Mouse (Mus musculus) myocyte (in vitro differentiated cells): Measurements from ENCODE around the gene Anks4b. TPM values are rescaled to one million over a fixed set of nuclear protein-coding genes. Genes with fewer than 3 reads are reported as not detected.

Source experiments
- H3K27me3 ChIP-seq: one replicate; pipeline ENCODE4 v1.6.1; 2011; ENCODE audit not compliant: control insufficient read depth, insufficient read depth, insufficient read length
- H3K36me3 ChIP-seq: one replicate; pipeline ENCODE4 v1.6.1; 2011; ENCODE audit not compliant: control insufficient read depth, insufficient read depth
- H3K4me2 ChIP-seq: one replicate; pipeline ENCODE4 v1.6.1; 2011; ENCODE audit warnings: low read depth, control low read depth
- H3K4me3 ChIP-seq: one replicate; pipeline ENCODE4 v1.5.1; 2011; ENCODE audit warnings: mild to moderate bottlenecking, control low read depth, moderate library complexity
- H3K79me2 ChIP-seq: one replicate; pipeline ENCODE4 v1.6.1; 2011; ENCODE audit not compliant: control insufficient read depth, insufficient read depth
- H3ac ChIP-seq: one replicate; pipeline ENCODE4 v1.6.1; 2011; ENCODE audit not compliant: control insufficient read depth, insufficient read length
- CEBPB ChIP-seq: IDR thresholded peaks from 2 replicates; pipeline ENCODE4 v1.6.1; 2011; ENCODE audit warnings: mild to moderate bottlenecking, moderate library complexity; ENCODE audit not compliant: poor library complexity, insufficient read depth, severe bottlenecking
- E2F4 ChIP-seq: IDR thresholded peaks from one replicate; pipeline ENCODE4 v1.6.1; 2011; ENCODE audit warnings: mild to moderate bottlenecking, control low read depth, moderate library complexity; ENCODE audit not compliant: insufficient read depth
- MAX ChIP-seq: IDR thresholded peaks from one replicate; pipeline ENCODE4 v1.6.1; 2011; ENCODE audit warnings: low read depth, mild to moderate bottlenecking, control low read depth
- MYOD1 ChIP-seq, 3 experiments: IDR thresholded peaks; one replicate each; pipeline ENCODE4 v1.6.1; 2011; ENCODE audit warnings: control low read depth in 2 of 3, low read depth in 2 of 3, mild to moderate bottlenecking in 2 of 3, moderate library complexity in 1 of 3; ENCODE audit not compliant: insufficient read length in 2 of 3, control insufficient read depth in 1 of 3
- MYOG ChIP-seq, 3 experiments: IDR thresholded peaks; one replicate each; pipeline ENCODE4 v1.6.1; 2011; ENCODE audit warnings: control low read depth in 2 of 3, low read depth in 2 of 3, mild to moderate bottlenecking in 2 of 3; ENCODE audit not compliant: insufficient read length in 2 of 3, control insufficient read depth in 1 of 3, insufficient read depth in 1 of 3
- POLR2A ChIP-seq: IDR thresholded peaks from one replicate; pipeline ENCODE4 v1.6.1; 2011; ENCODE audit warnings: low read depth, mild to moderate bottlenecking, control low read depth, moderate library complexity; ENCODE audit not compliant: insufficient read length
- POLR2AphosphoS2 ChIP-seq: IDR thresholded peaks from one replicate; pipeline ENCODE4 v1.6.1; 2011; ENCODE audit warnings: low read depth, control low read depth; ENCODE audit not compliant: insufficient read length
- REST ChIP-seq: IDR thresholded peaks from one replicate; pipeline ENCODE4 v1.6.1; 2011; ENCODE audit warnings: mild to moderate bottlenecking, control low read depth, moderate library complexity; ENCODE audit not compliant: insufficient read depth, insufficient read length
- SRF ChIP-seq: IDR thresholded peaks from one replicate; pipeline ENCODE4 v1.6.1; 2011; ENCODE audit warnings: low read depth; ENCODE audit not compliant: control insufficient read depth, insufficient read length
- TCF12 ChIP-seq: IDR thresholded peaks from one replicate; pipeline ENCODE4 v1.6.1; 2011; ENCODE audit warnings: mild to moderate bottlenecking, control low read depth; ENCODE audit not compliant: poor library complexity, insufficient read depth, severe bottlenecking
- TCF3 ChIP-seq: IDR thresholded peaks from one replicate; pipeline ENCODE4 v1.6.1; 2011; ENCODE audit warnings: low read depth, control low read depth; ENCODE audit not compliant: insufficient read length
- USF1 ChIP-seq: IDR thresholded peaks from one replicate; pipeline ENCODE4 v1.6.1; 2011; ENCODE audit warnings: low read depth, mild to moderate bottlenecking, control low read depth, moderate library complexity
- polyA plus RNA-seq: library from polyadenylated mRNA; unstranded; fragments of >200 nt; fragmentation: generic; extraction: Trizol; gene quantifications from one replicate; pipeline ENCODE4 v1.2.1, GENCODE M21; 2012; ENCODE audit warnings: missing spikeins

The Anks4b gene
- polyA plus RNA-seq, 1 experiment, result not detected

- Histone ChIP-seq H3K4me2 (no peak overlapping the region), H3K27me3 (no peaks in the 10 kb centered on the region), H3K4me3 (no peak overlapping the region), H3K79me2 (no peaks in the 10 kb centered on the region), H3ac (no peak overlapping the region), H3K36me3 (no peaks in the 10 kb centered on the region)
- no peak for TF ChIP-seq E2F4
- peak in 2 of 3 experiments; percentile 1 to 7 for TF ChIP-seq MYOG (IDR thresholded peaks at IDR 0.05; ENCODE audit: control insufficient read depth in 1 of 3, insufficient read depth in 1 of 3, insufficient read length in 2 of 3, low read depth in 2 of 3)
- TF ChIP-seq MYOD1 (IDR thresholded peaks at IDR 0.05; ENCODE audit: control insufficient read depth in 1 of 3, insufficient read length in 2 of 3, low read depth in 2 of 3), result peak in 1 of 3 experiments; percentile 48
- no peak for TF ChIP-seq TCF3
These were observed 15.5 kb upstream of the Anks4b start for GRCm38 (mm10) chr7:120158121-120158613.

GRCm38 (mm10) chr7:120163581-120164251 is 9.9 kb upstream of the Anks4b start:
- no peak overlapping the region for H3K4me2 ChIP-seq
- H3K27me3 ChIP-seq, result no peaks in the 10 kb centered on the region
- no peaks in the 10 kb centered on the region for H3K36me3 ChIP-seq
- TF ChIP-seq MAX, result no peak
- TF ChIP-seq TCF12, result no peak
- TF ChIP-seq E2F4, result no peak
- TF ChIP-seq USF1, result no peak
- TF ChIP-seq SRF, result no peak
- no peak for TF ChIP-seq CEBPB
- TF ChIP-seq MYOD1 (IDR thresholded peaks at IDR 0.05; ENCODE audit: control insufficient read depth in 1 of 3, insufficient read length in 2 of 3, low read depth in 2 of 3), result no peak
- TF ChIP-seq MYOG (IDR thresholded peaks at IDR 0.05; ENCODE audit: control insufficient read depth in 1 of 3, insufficient read depth in 1 of 3, insufficient read length in 2 of 3, low read depth in 2 of 3), result no peak
- no peak for TF ChIP-seq POLR2AphosphoS2
- TF ChIP-seq TCF3, result no peak
- no peak for TF ChIP-seq REST
- no peak for TF ChIP-seq POLR2A
- H3K4me3 ChIP-seq, result no peak overlapping the region
- H3ac ChIP-seq, result no peak overlapping the region
- no peaks in the 10 kb centered on the region for H3K79me2 ChIP-seq

GRCm38 (mm10) chr7:120172188-120172700 is 1.4 kb upstream of the Anks4b start:
- Histone ChIP-seq H3K4me3 (no peak overlapping the region), H3ac (no peak overlapping the region), H3K79me2 (no peaks in the 10 kb centered on the region), H3K27me3 (no peaks in the 10 kb centered on the region), H3K36me3 (no peaks in the 10 kb centered on the region), H3K4me2 (no peak overlapping the region)
- TF ChIP-seq TCF12, result no peak
- TF ChIP-seq USF1, result no peak
- TF ChIP-seq MYOG (IDR thresholded peaks at IDR 0.05; ENCODE audit: control insufficient read depth in 1 of 3, insufficient read depth in 1 of 3, insufficient read length in 2 of 3, low read depth in 2 of 3), result no peak
- no peak for TF ChIP-seq POLR2A
- no peak for TF ChIP-seq MAX
- TF ChIP-seq REST, result no peak
- no peak for TF ChIP-seq SRF
- TF ChIP-seq E2F4, result no peak
- TF ChIP-seq TCF3, result no peak
- no peak for TF ChIP-seq POLR2AphosphoS2
- no peak for TF ChIP-seq MYOD1 (IDR thresholded peaks at IDR 0.05; ENCODE audit: control insufficient read depth in 1 of 3, insufficient read length in 2 of 3, low read depth in 2 of 3)
- no peak for TF ChIP-seq CEBPB

GRCm38 (mm10) chr7:120174723-120175504 is 1.3 kb downstream of the Anks4b start:
- Histone ChIP-seq H3ac (no peak overlapping the region), H3K4me3 (no peak overlapping the region), H3K27me3 (no peaks in the 10 kb centered on the region), H3K36me3 (no peaks in the 10 kb centered on the region), H3K4me2 (no peak overlapping the region), H3K79me2 (no peaks in the 10 kb centered on the region)
- no peak for TF ChIP-seq REST
- no peak for TF ChIP-seq SRF
- no peak for TF ChIP-seq TCF3

GRCm38 (mm10) chr7:120177611-120178010 is 4.0 kb downstream of the Anks4b start:
- Histone ChIP-seq H3K4me2 (no peak overlapping the region), H3ac (no peak overlapping the region), H3K27me3 (no peaks in the 10 kb centered on the region), H3K4me3 (no peak overlapping the region), H3K36me3 (no peaks in the 10 kb centered on the region), H3K79me2 (no peaks in the 10 kb centered on the region)
- TF ChIP-seq MYOD1 (IDR thresholded peaks at IDR 0.05; ENCODE audit: control insufficient read depth in 1 of 3, insufficient read length in 2 of 3, low read depth in 2 of 3) (no peak), TCF12 (no peak), TCF3 (no peak), MYOG (IDR thresholded peaks at IDR 0.05; ENCODE audit: control insufficient read depth in 1 of 3, insufficient read depth in 1 of 3, insufficient read length in 2 of 3, low read depth in 2 of 3) (no peak), USF1 (no peak), POLR2A (no peak), MAX (no peak), POLR2AphosphoS2 (no peak), E2F4 (no peak), CEBPB (no peak), SRF (no peak), REST (no peak)
